Mouse (Mus musculus): ENCODE measurements around the gene Gm4631. TPM values are rescaled to one million over a fixed set of nuclear protein-coding genes. Genes with fewer than 3 reads are reported as not detected.
"Not testable (repeated sequence)": the region's sequence is repeated elsewhere in the genome, so short reads cannot be mapped to it uniquely, and the experiment has no call there.

The Gm4631 gene
- 21.0 and 28.2 TPM in 2 replicates for total RNA-seq (2015)
- 13.7 and 25.0 TPM in 2 replicates for total RNA-seq (2017)

DNA sequence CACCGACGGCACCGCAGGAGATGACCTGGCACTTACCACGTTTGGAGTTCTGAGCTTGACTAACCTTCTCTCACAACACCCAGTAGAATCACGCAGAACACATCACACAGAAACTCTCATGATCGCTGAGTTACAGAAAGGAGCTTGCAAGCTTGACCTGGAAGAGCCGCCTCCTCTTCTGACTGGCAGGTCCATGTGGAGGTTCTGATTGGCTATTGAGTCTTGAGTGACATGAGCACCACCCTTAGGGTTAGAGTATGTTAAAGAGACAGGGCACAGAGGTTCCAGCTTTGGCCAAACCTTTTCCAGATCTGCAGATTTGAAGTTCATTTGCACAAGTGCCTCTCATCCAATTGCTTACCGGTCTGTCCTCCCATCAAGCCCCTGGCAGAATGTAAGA is at the start of gene Gm4631:
TSS of gene Gm4631 (minus strand) at position 101 of the 400 bp plus-strand sequence.
- not testable (repeated sequence) for ATAC-seq (replicated peaks; ENCODE audit: poor library complexity)

DNA sequence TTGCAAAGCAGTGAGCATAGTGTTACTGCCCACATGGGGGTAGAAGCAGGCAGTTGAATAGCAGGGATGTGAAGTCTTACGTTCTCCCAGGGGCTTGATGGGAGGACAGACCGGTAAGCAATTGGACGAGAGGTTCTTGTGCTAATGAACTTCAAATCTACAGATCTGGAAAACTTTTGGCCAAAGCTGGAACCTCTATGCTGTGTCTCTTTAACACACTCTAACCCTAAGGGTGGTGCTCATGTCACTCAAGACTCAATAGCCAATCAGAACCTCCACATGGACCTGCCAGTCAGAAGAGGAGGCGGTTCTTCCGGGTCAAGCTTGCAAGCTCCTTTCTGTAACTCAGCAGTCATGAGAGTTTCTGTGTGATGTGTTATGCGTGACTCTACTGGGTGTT is 34.1 kb upstream of the Gm4631 start, which contains the start of gene Zfp968:
TSS of gene Zfp968 (plus strand) at position 301 of the 400 bp plus-strand sequence.
- not testable (repeated sequence) for ATAC-seq (replicated peaks; ENCODE audit: poor library complexity)

DNA sequence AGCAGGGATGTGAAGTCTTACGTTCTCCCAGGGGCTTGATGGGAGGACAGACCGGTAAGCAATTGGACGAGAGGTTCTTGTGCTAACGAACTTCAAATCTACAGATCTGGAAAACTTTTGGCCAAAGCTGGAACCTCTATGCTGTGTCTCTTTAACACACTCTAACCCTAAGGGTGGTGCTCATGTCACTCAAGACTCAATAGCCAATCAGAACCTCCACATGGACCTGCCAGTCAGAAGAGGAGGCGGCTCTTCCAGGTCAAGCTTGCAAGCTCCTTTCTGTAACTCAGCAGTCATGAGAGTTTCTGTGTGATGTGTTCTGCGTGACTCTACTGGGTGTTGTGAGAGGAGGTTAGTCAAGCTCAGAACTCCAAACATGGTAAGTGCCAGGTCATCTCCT is 63.2 kb downstream of the Gm4631 start, which contains the start of gene Gm14440:
TSS of gene Gm14440 (plus strand) at position 301 of the 400 bp plus-strand sequence.
- not testable (repeated sequence) for ATAC-seq (replicated peaks; ENCODE audit: poor library complexity)

Other genes with a start within 250 kb of the Gm4631 start
- gene Gm14399, start 196.2 kb downstream of the Gm4631 start, total RNA-seq (2015), result 12.0 and 21.4 TPM in 2 replicates
- gene Gm14399, start 196.2 kb downstream of the Gm4631 start, total RNA-seq (2017), result 5.4 and 11.5 TPM in 2 replicates
- 0.02 and 0.68 TPM in 2 replicates for gene Gm14443, start 162.3 kb downstream of the Gm4631 start, total RNA-seq (2015)
- 0.25 and 1.1 TPM in 2 replicates for gene Gm14443, start 162.3 kb downstream of the Gm4631 start, total RNA-seq (2017)
- gene Gm14391, start 131.3 kb downstream of the Gm4631 start, total RNA-seq (2015), result 11.4 and 13.7 TPM in 2 replicates
- gene Gm14391, start 131.3 kb downstream of the Gm4631 start, total RNA-seq (2017), result 13.1 and 14.6 TPM in 2 replicates
- 4.4 and 7.7 TPM in 2 replicates for gene Gm14440, start 63.1 kb downstream of the Gm4631 start, total RNA-seq (2015)
- not detected in 2 replicates for gene Gm14440, start 63.1 kb downstream of the Gm4631 start, total RNA-seq (2017)
- 6.0 and 8.5 TPM in 2 replicates for gene Zfp968, start 34.2 kb upstream of the Gm4631 start, total RNA-seq (2015)
- 1.9 and 5.3 TPM in 2 replicates for gene Zfp968, start 34.2 kb upstream of the Gm4631 start, total RNA-seq (2017)
- gene Gm4724, start 97.6 kb upstream of the Gm4631 start, total RNA-seq (2015), result 6.5 and 13.7 TPM in 2 replicates
- gene Gm4724, start 97.6 kb upstream of the Gm4631 start, total RNA-seq (2017), result 7.0 and 10.1 TPM in 2 replicates
- 6.9 and 10.7 TPM in 2 replicates for gene Zfp965, start 131.8 kb upstream of the Gm4631 start, total RNA-seq (2015)
- gene Zfp965, start 131.8 kb upstream of the Gm4631 start, total RNA-seq (2017), result 5.8 and 13.0 TPM in 2 replicates

Data from megakaryocyte progenitor cell, adult 5-6 weeks (primary cell).